Mouse (Mus musculus) embryonic fibroblast, embryonic 13.5 days (primary cell): Measurements from ENCODE around the gene 5330417H12Rik.

Experiments used
- CTCF ChIP-seq: IDR thresholded peaks from 2 replicates; pipeline ENCODE4 v1.5.1; 2011; ENCODE audit warnings: mild to moderate bottlenecking, control low read depth, low read length, moderate library complexity, borderline replicate concordance; ENCODE audit not compliant: insufficient read depth
- POLR2A ChIP-seq: IDR thresholded peaks from 2 replicates; pipeline ENCODE4 v1.6.1; 2011; ENCODE audit warnings: low read depth, mild to moderate bottlenecking, control low read depth, low read length, moderate library complexity

DNA sequence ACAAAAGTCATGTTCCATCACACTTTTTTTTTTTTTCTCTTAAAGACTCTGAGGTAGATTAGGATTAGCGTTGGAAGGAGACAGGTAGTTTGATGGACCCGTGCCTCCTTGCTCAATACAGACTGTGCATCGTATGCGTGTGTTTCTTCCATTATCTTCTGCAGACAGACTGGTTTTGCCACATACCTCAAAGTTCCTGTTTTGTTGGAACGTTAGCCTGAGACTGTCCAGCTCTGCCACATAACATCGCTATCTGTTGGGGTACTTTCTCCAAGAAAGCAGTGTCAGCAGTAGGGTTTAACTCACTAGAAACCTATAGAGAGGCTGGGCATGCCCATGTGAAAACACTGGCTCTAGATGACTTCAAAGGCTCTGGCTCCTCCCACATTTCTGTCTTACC lies 31.5 kb upstream of the 5330417H12Rik start:
- TF ChIP-seq CTCF (no peak), POLR2A (no peak)
